Mouse (Mus musculus) testis, adult 2 months (tissue): ENCODE measurements at regions not wholly inside any gene's neighbourhood (a gene's known extent, or its start where the extent isn't known, plus 50 kb on each side); places are given as distances from the start of the nearest gene placed in this dataset.

Source experiments
- H3K27ac ChIP-seq: fragments of 200-500 bp; 2 replicates; pipeline ENCODE4 v1.5.1; 2012; ENCODE audit warnings: low read depth, low read length; ENCODE audit not compliant: control insufficient read depth, insufficient read depth
- H3K27me3 ChIP-seq: fragments of 200-500 bp; 2 replicates; pipeline ENCODE4 v1.6.1; 2012; ENCODE audit warnings: mild to moderate bottlenecking, low read length, moderate library complexity; ENCODE audit not compliant: control insufficient read depth, insufficient read depth
- H3K36me3 ChIP-seq: fragments of 200-500 bp; 2 replicates; pipeline ENCODE4 v1.6.1; 2012; ENCODE audit warnings: mild to moderate bottlenecking, low read length; ENCODE audit not compliant: control insufficient read depth, insufficient read depth
- H3K4me1 ChIP-seq: fragments of 200-500 bp; 2 replicates; pipeline ENCODE4 v1.6.1; 2012; ENCODE audit warnings: low read length; ENCODE audit not compliant: control insufficient read depth, insufficient read depth
- H3K4me3 ChIP-seq: fragments of 200-500 bp; 2 replicates; pipeline ENCODE4 v1.5.1; 2012; ENCODE audit warnings: low read depth, mild to moderate bottlenecking, low read length, moderate library complexity, mixed read lengths; ENCODE audit not compliant: control insufficient read depth
- CTCF ChIP-seq: fragments of 200-500 bp; IDR thresholded peaks from 2 replicates; pipeline ENCODE4 v1.5.1; 2012; ENCODE audit warnings: low read depth, mild to moderate bottlenecking, inconsistent platforms, low read length, moderate library complexity; ENCODE audit not compliant: control insufficient read depth, insufficient read depth, insufficient replicate concordance
- POLR2A ChIP-seq: fragments of 200-500 bp; IDR thresholded peaks from 2 replicates; pipeline ENCODE4 v1.6.1; 2012; ENCODE audit warnings: low read depth, mild to moderate bottlenecking, inconsistent platforms, low read length, moderate library complexity; ENCODE audit not compliant: control insufficient read depth

DNA sequence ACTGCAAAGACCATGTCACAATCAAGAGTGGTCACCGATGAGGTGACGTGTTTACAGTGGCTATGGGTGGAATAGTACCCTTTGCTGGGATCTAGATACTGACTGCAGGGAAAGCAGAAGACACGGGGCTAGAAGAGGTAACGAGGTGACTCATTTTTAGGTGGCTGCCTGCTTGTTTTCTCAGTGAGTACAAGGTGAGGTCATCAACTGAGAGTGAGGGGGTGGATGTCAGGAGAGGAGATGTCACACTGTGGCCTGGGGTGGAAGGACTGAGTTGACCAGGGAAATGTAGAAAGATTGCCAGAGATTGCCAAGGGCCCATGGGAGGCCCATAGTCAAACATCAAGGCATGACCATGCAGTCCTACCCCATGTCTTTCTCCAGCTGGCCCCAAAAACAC is 166.4 kb upstream of the Sox9 start:
- TF ChIP-seq POLR2A (no peak), CTCF (no peak)
- H3K36me3 ChIP-seq, result no peaks in the 10 kb centered on the region
- no peak overlapping the region for H3K27ac ChIP-seq
- H3K4me1 ChIP-seq, result no peaks in the 10 kb centered on the region
- no peaks in the 10 kb centered on the region for H3K27me3 ChIP-seq
- no peak overlapping the region for H3K4me3 ChIP-seq

- H3K4me3 ChIP-seq, result no peak overlapping the region
- no peaks in the 10 kb centered on the region for H3K27me3 ChIP-seq
- TF ChIP-seq POLR2A (no peak), CTCF (no peak)
- no peak overlapping the region for H3K27ac ChIP-seq
- H3K4me1 ChIP-seq, result no peaks in the 10 kb centered on the region; the same call in 1 of the 2 replicates
- no peaks in the 10 kb centered on the region for H3K36me3 ChIP-seq
Measured at GRCm38 (mm10) chr11:112616942-112617341, 165.1 kb upstream of the Sox9 start.

- Histone ChIP-seq H3K27ac (no peak overlapping the region), H3K36me3 (no peaks in the 10 kb centered on the region), H3K27me3 (no peaks in the 10 kb centered on the region), H3K4me3 (no peak overlapping the region), H3K4me1 (no peaks in the 10 kb centered on the region; the same call in 1 of the 2 replicates)
- TF ChIP-seq POLR2A (no peak), CTCF (no peak)
Measured at GRCm38 (mm10) chr11:112620916-112621315, 161.1 kb upstream of the Sox9 start.

- H3K27me3 ChIP-seq, result no peaks in the 10 kb centered on the region
- H3K36me3 ChIP-seq, result no peaks in the 10 kb centered on the region
- TF ChIP-seq POLR2A, result no peak
- no peak for TF ChIP-seq CTCF
- H3K27ac ChIP-seq, result no peak overlapping the region
- no peak overlapping the region for H3K4me3 ChIP-seq
- no peaks in the 10 kb centered on the region; the same call in 1 of the 2 replicates for H3K4me1 ChIP-seq
Measured at GRCm38 (mm10) chr11:112621385-112622120, 160.5 kb upstream of the Sox9 start.

- no peaks in the 10 kb centered on the region for H3K4me1 ChIP-seq
- H3K36me3 ChIP-seq, result no peaks in the 10 kb centered on the region
- H3K4me3 ChIP-seq, result no peak overlapping the region
- no peak for TF ChIP-seq POLR2A
- no peak for TF ChIP-seq CTCF
- H3K27me3 ChIP-seq, result no peaks in the 10 kb centered on the region
- H3K27ac ChIP-seq, result no peak overlapping the region
Measured at GRCm38 (mm10) chr11:112649298-112649697, 132.7 kb upstream of the Sox9 start.

GRCm38 (mm10) chr11:112657410-112658159 is 124.4 kb upstream of the Sox9 start:
- no peak overlapping the region for H3K4me3 ChIP-seq
- no peaks in the 10 kb centered on the region for H3K36me3 ChIP-seq
- TF ChIP-seq POLR2A (no peak), CTCF (no peak)
- no peaks in the 10 kb centered on the region for H3K27me3 ChIP-seq
- H3K4me1 ChIP-seq, result no peaks in the 10 kb centered on the region
- no peak overlapping the region for H3K27ac ChIP-seq

DNA sequence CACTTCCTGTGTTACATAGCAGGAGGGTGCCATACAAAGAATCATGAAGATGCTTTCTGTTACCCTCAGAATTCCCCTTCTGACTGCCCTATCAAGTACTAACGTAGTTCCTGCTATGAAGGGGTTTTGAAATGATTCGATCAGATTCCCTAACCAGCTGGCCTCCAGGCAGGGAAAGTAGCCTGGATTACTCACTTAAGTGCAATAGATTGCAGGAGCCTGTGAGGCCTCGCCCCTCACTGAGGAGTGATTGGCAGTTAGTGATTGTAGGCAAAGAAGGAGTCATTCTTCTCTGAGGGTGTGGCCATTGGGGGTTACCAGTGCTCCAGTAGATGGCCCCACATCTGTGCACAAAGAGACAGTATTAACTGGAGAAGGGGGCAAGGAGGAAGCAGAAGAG is 122.1 kb upstream of the Sox9 start:
- no peaks in the 10 kb centered on the region for H3K27me3 ChIP-seq
- H3K4me1 ChIP-seq, result no peaks in the 10 kb centered on the region
- no peaks in the 10 kb centered on the region for H3K36me3 ChIP-seq
- no peak overlapping the region for H3K4me3 ChIP-seq
- TF ChIP-seq CTCF (no peak), POLR2A (no peak)
- H3K27ac ChIP-seq, result no peak overlapping the region
